Mouse (Mus musculus) liver, embryonic 12.5 days (tissue): ENCODE measurements at regions not wholly inside any gene's neighbourhood (a gene's known extent, or its start where the extent isn't known, plus 50 kb on each side); places are given as distances from the start of the nearest gene placed in this dataset.

Experiments used
- ATAC-seq: fragments of 200-750 bp; cut with Nextera tagmentation; 2 replicates; pipeline ENCODE4 v1.8.0; 2017; ENCODE audit warnings: moderate number of reproducible peaks, mild to moderate bottlenecking, moderate library complexity
- H3K27ac ChIP-seq: fragments of 300-500 bp; sonication (generic); 2 replicates; pipeline ENCODE4 v1.5.1; 2016; ENCODE audit warnings: mild to moderate bottlenecking
- H3K27me3 ChIP-seq: fragments of 300-500 bp; sonication (generic); replicated peaks from 2 replicates; pipeline ENCODE4 v1.6.1; 2016; ENCODE audit warnings: mild to moderate bottlenecking, moderate library complexity
- H3K36me3 ChIP-seq: fragments of 300-500 bp; sonication (generic); 2 replicates; pipeline ENCODE4 v1.6.1; 2016; ENCODE audit warnings: mild to moderate bottlenecking, moderate library complexity
- H3K4me1 ChIP-seq: fragments of 300-500 bp; sonication (generic); 2 replicates; pipeline ENCODE4 v1.6.1; 2016
- H3K4me2 ChIP-seq: fragments of 300-500 bp; sonication (generic); 2 replicates; pipeline ENCODE4 v1.6.1; 2016; ENCODE audit warnings: mild to moderate bottlenecking, moderate library complexity
- H3K4me3 ChIP-seq: fragments of 300-500 bp; sonication (generic); 2 replicates; pipeline ENCODE4 v1.5.1; 2016; ENCODE audit warnings: mild to moderate bottlenecking, moderate library complexity
- H3K9ac ChIP-seq: fragments of 300-500 bp; sonication (generic); 2 replicates; pipeline ENCODE4 v1.6.1; 2016; ENCODE audit warnings: mild to moderate bottlenecking, moderate library complexity
- H3K9me3 ChIP-seq: fragments of 300-500 bp; sonication (generic); replicated peaks from 2 replicates; pipeline ENCODE4 v1.6.1; 2016; ENCODE audit warnings: mild to moderate bottlenecking, moderate library complexity
- WGBS: fragments of 180-500 bp; shearing (Covaris S2); methylation state at CpG from one replicate; pipeline ENCODE4 v1.1.7; 2016; ENCODE audit not compliant: insufficient replicate concordance; 5-methylcytosine and 5-hydroxymethylcytosine counted together

GRCm38 (mm10) chr17:85818098-85818855 lies 130.2 kb upstream of the Six2 start:
- Histone ChIP-seq H3K27ac (no peak overlapping the region), H3K27me3 (0 out of 2 replicates have a peak, but pooled peaks cover 5% of the 10 kb centered on the region), H3K9ac (no peak overlapping the region), H3K4me1 (no peaks in the 10 kb centered on the region), H3K4me2 (no peak overlapping the region), H3K4me3 (no peak overlapping the region), H3K9me3 (no peaks in the 10 kb centered on the region), H3K36me3 (no peaks in the 10 kb centered on the region)
- no peak for ATAC-seq
- WGBS = 73% methylated on average over 17 of the region's 17 CpGs

DNA sequence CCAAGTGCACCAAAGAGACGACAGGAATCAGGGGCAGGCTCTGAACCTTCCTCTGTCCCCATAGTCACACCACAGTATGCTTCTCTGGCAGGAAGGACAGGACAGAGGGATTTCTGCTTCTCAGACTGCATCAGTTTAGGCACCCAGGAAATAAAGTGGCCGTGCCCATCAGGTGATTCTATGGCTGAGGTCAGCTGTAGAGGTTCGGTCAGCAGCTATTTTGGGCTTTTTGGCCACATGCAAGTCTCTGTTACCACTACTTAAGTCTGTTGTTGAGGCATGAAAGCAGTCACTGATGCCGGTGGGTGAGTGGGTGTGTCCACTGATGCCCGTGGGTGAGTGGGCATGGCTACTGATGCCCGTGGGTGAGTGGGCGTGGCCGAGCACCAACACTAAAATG lies 128.4 kb upstream of the Six2 start:
- 74% methylated on average over 8 of the region's 8 CpGs for WGBS
- no peak overlapping the region for H3K4me3 ChIP-seq
- H3K9me3 ChIP-seq = no peaks in the 10 kb centered on the region
- no peak overlapping the region for H3K9ac ChIP-seq
- H3K4me1 ChIP-seq = no peaks in the 10 kb centered on the region
- 0 out of 2 replicates have a peak, but pooled peaks cover 5% of the 10 kb centered on the region for H3K27me3 ChIP-seq
- no peak overlapping the region for H3K27ac ChIP-seq
- no peaks in the 10 kb centered on the region for H3K36me3 ChIP-seq
- no peak overlapping the region for H3K4me2 ChIP-seq
- ATAC-seq = no peak

DNA sequence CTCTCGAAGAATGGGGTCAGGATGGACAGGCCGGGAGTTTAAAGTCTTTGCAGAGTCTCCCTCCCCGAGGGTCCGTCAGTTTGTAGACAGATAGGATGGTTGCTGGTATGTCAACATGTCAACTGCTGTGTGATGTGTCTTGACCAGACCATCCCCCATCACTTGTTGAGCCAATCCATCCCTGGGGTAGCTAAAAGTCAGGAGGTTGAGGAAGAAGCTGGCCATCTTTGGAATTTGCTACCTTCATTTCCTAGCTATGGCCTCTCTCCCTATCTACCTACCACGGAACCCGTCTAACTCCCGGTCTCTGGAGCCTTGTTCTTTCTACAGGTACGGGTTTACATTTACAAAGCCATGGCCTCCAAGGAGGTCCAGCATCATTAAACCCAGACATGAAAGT lies 128.0 kb upstream of the Six2 start:
- no peaks in the 10 kb centered on the region for H3K36me3 ChIP-seq
- no peak overlapping the region for H3K9ac ChIP-seq
- 74% methylated on average over 8 of the region's 8 CpGs for WGBS
- ATAC-seq = no peak
- no peak overlapping the region for H3K4me2 ChIP-seq
- H3K4me1 ChIP-seq = no peaks in the 10 kb centered on the region
- no peak overlapping the region for H3K27ac ChIP-seq
- H3K4me3 ChIP-seq = no peak overlapping the region
- H3K27me3 ChIP-seq = 0 out of 2 replicates have a peak, but pooled peaks cover 5% of the 10 kb centered on the region
- no peaks in the 10 kb centered on the region for H3K9me3 ChIP-seq

DNA sequence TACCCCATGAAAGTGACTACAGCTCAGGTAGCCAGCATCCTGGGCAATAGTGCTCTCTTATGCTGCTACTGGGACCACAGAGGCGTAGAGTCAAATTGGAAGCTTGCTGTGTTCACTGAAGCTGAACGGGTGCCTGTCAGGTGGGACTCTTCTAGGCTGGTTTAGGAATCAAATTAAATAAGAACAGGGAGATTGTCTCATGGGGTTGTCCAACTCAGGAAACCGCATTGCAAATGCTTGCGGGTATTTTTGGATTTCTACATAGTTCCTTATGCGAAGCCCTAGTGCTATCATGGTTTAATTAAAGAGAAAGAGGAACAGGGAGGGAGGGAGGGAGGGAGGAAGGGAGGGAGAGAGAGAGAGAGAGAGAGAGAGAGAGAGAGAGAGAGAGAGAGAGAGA lies 120.5 kb upstream of the Six2 start:
- no peak overlapping the region for H3K27ac ChIP-seq
- H3K9me3 ChIP-seq = no peaks in the 10 kb centered on the region
- H3K9ac ChIP-seq = no peak overlapping the region
- ATAC-seq = no peak
- WGBS = 54% methylated on average over 5 of the region's 5 CpGs
- H3K4me2 ChIP-seq = no peak overlapping the region
- no peaks in the 10 kb centered on the region for H3K4me1 ChIP-seq
- H3K36me3 ChIP-seq = no peaks in the 10 kb centered on the region
- no peak overlapping the region for H3K4me3 ChIP-seq
- peaks cover 46% of the 10 kb centered on the region; the same call in 1 of the 2 replicates for H3K27me3 ChIP-seq

DNA sequence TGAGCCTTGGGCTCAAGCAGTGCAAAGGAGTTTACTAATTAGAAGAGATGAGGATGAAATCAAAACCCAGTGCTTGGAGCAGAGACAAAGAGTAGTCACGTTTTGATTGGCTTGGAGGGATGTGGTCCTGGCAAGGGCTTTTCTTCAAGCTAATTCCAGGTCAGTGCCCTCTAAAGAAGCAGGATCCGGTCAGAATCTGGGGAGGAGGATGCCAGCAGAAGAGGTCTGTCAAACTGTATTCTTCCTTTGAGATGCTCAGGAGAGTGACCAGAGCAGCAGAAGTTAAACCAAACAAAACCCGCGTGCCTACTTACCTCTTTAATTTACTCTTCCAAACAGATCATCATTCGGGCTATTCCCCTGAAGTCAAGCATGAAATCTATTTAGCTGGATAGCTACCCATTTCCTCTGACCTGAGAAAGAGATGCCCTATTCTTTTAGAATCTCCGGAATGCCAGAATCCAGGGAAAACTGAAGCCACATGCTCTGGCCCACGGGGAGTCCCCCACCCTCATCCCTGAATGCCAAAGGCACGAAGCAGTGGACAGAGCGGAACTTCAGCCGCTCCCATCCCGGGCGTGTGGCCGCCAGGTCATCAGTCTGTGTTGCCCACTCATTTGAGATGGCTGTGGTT lies 117.8 kb upstream of the Six2 start:
- no peak overlapping the region for H3K9ac ChIP-seq
- H3K27me3 ChIP-seq = peaks cover 72% of the 10 kb centered on the region
- no peaks in the 10 kb centered on the region for H3K9me3 ChIP-seq
- no peak overlapping the region for H3K4me3 ChIP-seq
- WGBS = 62% methylated on average over 13 of the region's 13 CpGs
- no peaks in the 10 kb centered on the region for H3K4me1 ChIP-seq
- H3K4me2 ChIP-seq = no peak overlapping the region
- no peaks in the 10 kb centered on the region for H3K36me3 ChIP-seq
- no peak for ATAC-seq
- no peak overlapping the region for H3K27ac ChIP-seq

GRCm38 (mm10) chr17:85804631-85805030 lies 116.6 kb upstream of the Six2 start:
- Histone ChIP-seq H3K4me3 (no peak overlapping the region), H3K27ac (no peak overlapping the region), H3K27me3 (peaks cover 84% of the 10 kb centered on the region), H3K4me2 (no peak overlapping the region), H3K4me1 (peaks cover 4% of the 10 kb centered on the region; the same call in 1 of the 2 replicates), H3K9me3 (no peaks in the 10 kb centered on the region), H3K36me3 (no peaks in the 10 kb centered on the region), H3K9ac (no peak overlapping the region)
- WGBS = 55% methylated on average over 4 of the region's 4 CpGs
- no peak for ATAC-seq

DNA sequence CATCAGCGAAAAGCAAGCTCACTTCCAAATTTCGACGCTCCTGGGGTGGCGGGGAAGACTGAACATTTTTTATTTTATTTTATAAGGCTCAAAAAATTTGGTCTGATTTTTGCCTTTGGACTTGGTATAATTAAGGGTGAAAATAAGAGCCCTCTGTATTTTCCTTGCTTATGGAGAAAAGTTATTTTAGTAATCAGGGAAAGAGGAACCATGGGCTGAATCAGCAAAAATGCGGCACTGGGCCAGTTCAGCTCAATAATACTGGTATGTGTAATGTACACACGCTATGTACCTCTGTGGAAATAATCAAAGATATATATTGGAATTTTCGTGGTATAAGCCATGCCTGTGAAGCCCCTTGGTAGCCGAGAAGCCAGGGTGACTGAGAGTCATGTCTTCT lies 113.7 kb upstream of the Six2 start:
- no peak for ATAC-seq

DNA sequence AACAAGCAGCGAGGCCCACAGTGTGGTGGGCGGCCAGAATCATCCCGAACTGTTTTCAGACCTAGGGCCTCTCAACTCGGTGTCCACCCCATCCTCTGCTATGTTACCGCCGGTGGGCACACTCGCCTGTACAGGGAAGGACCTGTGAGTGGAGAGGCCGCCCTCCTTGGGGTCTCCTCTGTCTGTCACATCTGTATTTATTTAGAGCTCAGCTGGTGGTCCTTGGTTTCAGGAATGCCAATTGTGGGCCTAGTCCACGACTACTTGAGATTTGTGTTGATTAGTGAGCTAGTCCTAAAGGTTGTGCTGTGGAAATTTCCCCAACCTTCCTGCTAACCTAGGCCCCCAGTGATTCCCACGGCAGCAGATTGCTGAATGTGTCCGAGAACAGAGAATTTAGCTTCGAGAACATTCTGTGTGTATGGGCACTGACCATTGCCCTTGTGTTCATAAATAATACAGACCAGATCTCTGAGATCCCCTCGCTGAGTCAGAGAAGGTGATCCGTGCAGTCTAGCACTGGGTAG lies 113.1 kb upstream of the Six2 start:
- 26% methylated on average over 14 of the region's 14 CpGs for WGBS
- H3K4me2 ChIP-seq = no peak overlapping the region; the same call in 1 of the 2 replicates
- H3K4me3 ChIP-seq = no peak overlapping the region
- H3K9ac ChIP-seq = no peak overlapping the region
- H3K27ac ChIP-seq = no peak overlapping the region
- peaks cover 4% of the 10 kb centered on the region; the same call in 1 of the 2 replicates for H3K4me1 ChIP-seq
- H3K36me3 ChIP-seq = no peaks in the 10 kb centered on the region
- H3K27me3 ChIP-seq = peaks cover 89% of the 10 kb centered on the region
- ATAC-seq = no peak
- no peaks in the 10 kb centered on the region for H3K9me3 ChIP-seq

More for the DNA sequence above, 113.7 kb upstream of the Six2 start:
- H3K27me3 ChIP-seq = peaks cover 88% of the 10 kb centered on the region
- H3K4me2 ChIP-seq = no peak overlapping the region
- H3K4me3 ChIP-seq = no peak overlapping the region
- no peaks in the 10 kb centered on the region for H3K36me3 ChIP-seq
- peaks cover 4% of the 10 kb centered on the region; the same call in 1 of the 2 replicates for H3K4me1 ChIP-seq
- no peaks in the 10 kb centered on the region for H3K9me3 ChIP-seq
- no peak overlapping the region for H3K27ac ChIP-seq
- 70% methylated on average over 8 of the region's 8 CpGs for WGBS
- H3K9ac ChIP-seq = no peak overlapping the region

DNA sequence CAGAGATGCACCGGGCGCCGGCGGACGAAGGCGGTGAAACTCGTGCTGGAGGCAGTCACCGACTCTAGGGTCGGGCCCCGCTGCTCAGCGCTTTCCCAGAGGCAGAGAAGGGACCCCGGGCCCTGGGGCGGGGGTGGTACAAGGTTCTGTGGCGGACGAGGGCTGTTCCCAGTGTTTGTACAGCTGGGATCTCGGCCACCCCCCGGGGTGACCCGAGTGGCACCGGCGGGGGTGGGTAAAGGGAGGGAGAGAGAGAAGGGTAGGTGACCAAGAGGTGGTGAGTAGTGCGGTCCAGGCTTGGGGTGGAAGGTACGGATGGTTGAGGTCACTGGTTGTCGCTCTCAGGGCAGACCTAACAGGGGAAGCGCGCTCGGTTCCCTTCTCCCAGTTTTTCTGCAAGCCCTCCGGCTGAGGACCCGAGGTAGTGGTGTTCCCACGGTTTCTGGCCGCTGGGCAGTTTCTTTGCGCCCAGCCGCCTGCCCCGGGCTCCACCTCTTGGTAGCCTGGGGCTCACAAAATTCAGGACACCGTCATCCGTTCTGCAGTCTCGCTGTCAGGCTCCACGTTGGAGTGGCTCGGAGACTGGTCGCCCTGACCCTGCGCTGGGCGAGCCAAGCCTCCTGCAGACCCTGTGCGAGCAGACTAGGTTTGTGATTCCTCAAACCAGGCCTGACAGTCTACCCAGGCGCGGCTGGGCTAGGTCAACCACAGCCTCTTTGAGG lies 112.4 kb upstream of the Six2 start:
- Histone ChIP-seq H3K9ac (no peak overlapping the region), H3K9me3 (no peaks in the 10 kb centered on the region), H3K27me3 (peaks cover 88% of the 10 kb centered on the region), H3K4me1 (peaks cover 4% of the 10 kb centered on the region; the same call in 1 of the 2 replicates), H3K4me2 (peak overlapping the region; percentile 66), H3K36me3 (no peaks in the 10 kb centered on the region), H3K27ac (no peak overlapping the region), H3K4me3 (peak overlapping the region; percentile 38)
- no peak; the same call in 1 of the 2 replicates for ATAC-seq
- WGBS = 1% methylated on average over 44 of the region's 44 CpGs

GRCm38 (mm10) chr17:85799865-85800356 lies 111.8 kb upstream of the Six2 start:
- WGBS = under 1% methylated on average over 34 of the region's 34 CpGs
- no peak for ATAC-seq
- H3K4me1 ChIP-seq = peaks cover 4% of the 10 kb centered on the region; the same call in 1 of the 2 replicates
- peaks cover 84% of the 10 kb centered on the region for H3K27me3 ChIP-seq
- H3K27ac ChIP-seq = no peak overlapping the region
- peak overlapping the region; percentile 38 for H3K4me3 ChIP-seq
- no peaks in the 10 kb centered on the region for H3K36me3 ChIP-seq
- H3K4me2 ChIP-seq = peak overlapping the region; percentile 66
- H3K9me3 ChIP-seq = no peaks in the 10 kb centered on the region
- no peak overlapping the region for H3K9ac ChIP-seq

DNA sequence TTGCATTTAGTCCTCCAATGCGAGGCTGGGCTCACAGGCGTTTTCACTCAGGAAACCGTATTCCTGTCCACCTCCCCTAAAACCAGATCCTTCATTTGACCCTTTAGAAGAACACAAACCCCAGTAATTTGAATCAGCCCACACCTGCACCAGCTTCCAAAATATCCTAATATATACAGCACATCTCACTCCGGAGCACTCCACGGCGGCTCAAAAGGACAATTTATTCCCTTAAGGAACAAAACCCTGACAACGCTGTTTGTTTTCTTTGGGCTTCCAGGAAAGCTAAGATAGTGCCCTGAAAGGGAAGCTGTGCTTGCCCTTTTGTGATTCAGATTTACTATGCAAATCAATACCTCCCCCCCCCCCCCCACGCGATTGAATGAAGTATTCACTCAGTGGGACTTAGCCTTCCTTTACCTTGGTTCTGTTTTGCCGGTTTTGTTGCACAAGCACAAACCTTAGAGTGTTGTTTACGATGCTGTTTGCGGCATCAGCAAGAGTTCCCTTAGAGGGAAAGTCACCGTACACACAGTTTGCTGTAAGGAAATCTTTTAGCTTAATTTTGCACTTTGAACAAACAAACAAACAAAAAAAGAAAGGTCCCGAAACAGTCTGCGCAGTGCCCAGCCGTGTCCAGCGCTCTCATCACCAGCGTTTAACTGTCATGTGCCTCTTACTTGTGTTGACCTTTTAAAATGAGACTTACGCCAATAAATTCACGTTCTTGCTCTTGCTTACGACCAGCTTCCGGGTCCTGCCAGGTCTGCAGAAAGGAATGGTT lies 111.2 kb upstream of the Six2 start:
- no peak for ATAC-seq
- peaks cover 84% of the 10 kb centered on the region for H3K27me3 ChIP-seq
- H3K4me2 ChIP-seq = peak overlapping the region; percentile 66
- H3K36me3 ChIP-seq = no peaks in the 10 kb centered on the region
- no peak overlapping the region for H3K27ac ChIP-seq
- peaks cover 4% of the 10 kb centered on the region; the same call in 1 of the 2 replicates for H3K4me1 ChIP-seq
- H3K4me3 ChIP-seq = peak overlapping the region; percentile 38
- 1% methylated on average over 22 of the region's 22 CpGs for WGBS
- H3K9ac ChIP-seq = no peak overlapping the region
- H3K9me3 ChIP-seq = no peaks in the 10 kb centered on the region
